Mouse (Mus musculus): Measurements from ENCODE around the gene Pald1. TPM values are rescaled to one million over a fixed set of nuclear protein-coding genes. Genes with fewer than 3 reads are reported as not detected.

Pald1 gene
- 10 to 100 TPM; 32.1 to 35.9 TPM for total RNA-seq (2021)
- long read RNA-seq, experiment 1, full-length matches to known transcripts: 8 of 32 reads
- long read RNA-seq, experiment 1, partial matches to known transcripts: 2 of 32 reads
- long read RNA-seq, experiment 1, other reads (novel, unspliced or antisense): 22 of 32 reads
- long read RNA-seq, experiment 2, full-length matches to known transcripts: 7 of 68 reads
- long read RNA-seq, experiment 2, partial matches to known transcripts: 22 of 68 reads
- long read RNA-seq, experiment 2, other reads (novel, unspliced or antisense): 39 of 68 reads

DNA sequence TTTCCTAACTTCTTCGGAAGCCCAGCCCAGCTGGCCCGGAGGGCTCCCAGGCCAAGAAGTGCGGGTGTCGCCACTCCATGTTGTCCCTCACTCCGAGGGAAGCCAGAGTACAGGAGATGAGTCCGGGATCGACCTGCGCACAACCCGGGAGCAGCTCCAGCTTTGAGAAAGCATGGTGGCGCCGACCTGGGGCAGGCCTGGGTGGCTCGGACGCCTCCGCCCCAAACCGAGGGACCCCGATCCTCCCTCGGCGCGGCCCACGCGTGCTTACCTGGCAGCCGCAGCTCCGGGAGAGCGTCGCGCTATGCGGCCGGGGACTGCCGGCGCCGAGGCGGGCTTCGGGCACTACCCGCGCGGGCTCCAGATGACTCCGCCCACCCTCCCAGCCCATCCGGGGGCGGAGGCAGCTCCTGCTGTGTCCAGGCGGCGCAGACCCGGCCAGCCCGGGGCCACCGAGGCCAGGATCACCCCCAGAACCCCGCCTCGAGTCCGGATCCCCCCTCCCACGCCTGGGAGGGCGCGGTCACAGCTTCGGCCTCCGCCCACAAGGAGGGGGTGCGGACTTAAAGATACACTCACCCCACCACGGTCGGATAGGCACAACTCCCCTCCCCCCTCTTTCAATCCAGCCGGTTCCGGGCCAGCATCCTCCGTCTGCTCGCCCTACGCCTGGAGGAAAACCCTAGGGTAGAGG, at the start of gene Pald1:
Gene Pald1 (minus strand): TSS at position 510 of the 694 bp plus-strand sequence.
- DNase-seq (ENCODE audit: low spot score in 2 of 2): peak; percentile 66 to 79

- no peak for DNase-seq (ENCODE audit: low spot score in 2 of 2)
These were observed 48.0 kb upstream of the Pald1 start for GRCm38 (mm10) chr10:61431375-61431774.

- DNase-seq (ENCODE audit: low spot score in 2 of 2): no peak
These were observed 45.7 kb upstream of the Pald1 start for GRCm38 (mm10) chr10:61429043-61429442.

DNA sequence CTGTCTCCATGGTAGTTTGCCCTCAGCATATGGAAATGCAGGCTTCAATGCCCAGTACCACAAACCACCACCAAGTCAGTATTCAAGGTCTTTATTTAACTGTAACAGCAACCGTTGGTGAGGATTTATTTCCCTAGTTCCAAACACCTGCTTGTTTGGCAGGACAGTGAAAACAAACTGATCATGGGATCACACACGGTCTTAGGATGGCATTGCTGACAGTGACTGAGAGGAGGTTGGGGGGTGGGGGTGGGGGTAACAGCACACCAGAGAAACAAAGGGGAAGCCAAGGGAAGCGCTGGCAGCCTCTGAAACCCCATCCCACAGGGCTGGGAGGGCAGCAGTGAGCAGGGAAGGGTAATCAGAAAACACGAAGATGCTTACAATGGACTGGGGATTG, 45.1 kb upstream of the Pald1 start:
- no peak for DNase-seq (ENCODE audit: low spot score in 2 of 2)

DNA sequence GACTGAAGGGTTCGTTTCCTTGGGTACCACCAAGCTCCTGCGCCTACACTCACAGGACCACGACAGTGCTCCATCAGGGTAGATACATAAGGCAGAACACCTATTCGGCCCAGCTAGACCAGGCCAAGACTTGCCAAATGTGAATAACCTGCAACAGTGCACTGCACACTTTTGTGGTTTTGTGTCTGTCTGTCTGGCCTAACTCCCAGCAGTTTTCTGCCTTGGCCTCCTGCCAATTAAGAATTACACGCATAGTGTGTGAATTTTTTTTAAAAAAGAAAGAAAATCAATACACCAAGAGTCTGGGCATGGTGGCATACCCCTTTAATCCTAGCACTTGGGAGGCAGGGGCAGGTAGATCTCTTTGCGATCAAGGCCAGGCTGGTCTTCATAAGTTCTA, 44.6 kb upstream of the Pald1 start:
- DNase-seq (ENCODE audit: low spot score in 2 of 2): no peak

- no peak for DNase-seq (ENCODE audit: low spot score in 2 of 2)
These were observed 43.0 kb upstream of the Pald1 start for GRCm38 (mm10) chr10:61426251-61426757.

- DNase-seq (ENCODE audit: low spot score in 2 of 2): no peak
These were observed 41.7 kb upstream of the Pald1 start for GRCm38 (mm10) chr10:61425047-61425446.

GRCm38 (mm10) chr10:61424500-61424899, 41.2 kb upstream of the Pald1 start:
- DNase-seq (ENCODE audit: low spot score in 2 of 2): no peak

GRCm38 (mm10) chr10:61423289-61423688, 40.0 kb upstream of the Pald1 start:
- DNase-seq (ENCODE audit: low spot score in 2 of 2): peak in 1 of 2 experiments; percentile 48

GRCm38 (mm10) chr10:61422861-61423260, 39.5 kb upstream of the Pald1 start:
- no peak for DNase-seq (ENCODE audit: low spot score in 2 of 2)

DNA sequence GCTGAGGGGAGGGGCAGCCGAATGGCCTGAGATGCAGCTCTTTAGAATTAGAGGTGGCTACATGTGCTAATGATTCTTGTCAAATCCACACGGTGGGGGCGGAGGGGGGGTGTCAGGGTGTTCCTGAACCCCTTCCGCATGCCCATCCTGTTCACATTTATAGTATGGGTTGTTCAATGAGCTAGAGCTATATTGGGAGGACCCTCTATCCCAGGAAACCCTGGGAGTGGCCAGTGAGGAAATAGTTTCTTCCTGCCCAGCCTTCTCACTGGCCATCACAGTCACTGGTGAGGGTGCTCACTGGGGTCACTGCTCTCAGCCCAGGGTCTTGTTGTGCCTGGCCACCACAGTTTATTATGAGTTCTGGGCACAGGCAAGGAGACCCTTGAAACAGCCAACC, 36.7 kb upstream of the Pald1 start:
- DNase-seq (ENCODE audit: low spot score in 2 of 2): no peak

DNA sequence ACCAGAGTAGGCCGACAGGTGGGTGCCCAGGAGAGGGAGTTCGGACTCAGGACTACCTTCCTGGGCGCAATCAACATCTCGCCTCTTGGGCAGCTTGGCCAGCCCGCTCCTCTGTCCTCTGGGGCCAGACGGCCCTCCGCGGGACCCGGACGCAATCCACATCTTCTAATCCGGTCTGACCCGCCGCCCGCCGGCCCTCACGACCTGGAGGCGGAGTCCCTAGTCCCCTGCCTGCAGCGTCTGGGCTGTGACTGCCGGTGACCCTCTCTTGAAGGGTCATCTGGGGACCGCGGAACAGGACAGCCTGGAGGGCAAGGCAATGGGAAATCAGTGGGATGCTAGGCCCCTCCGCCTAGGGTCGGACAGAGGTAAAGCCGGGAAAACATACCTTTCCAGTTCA, 35.8 kb upstream of the Pald1 start:
- no peak for DNase-seq (ENCODE audit: low spot score in 2 of 2)

DNA sequence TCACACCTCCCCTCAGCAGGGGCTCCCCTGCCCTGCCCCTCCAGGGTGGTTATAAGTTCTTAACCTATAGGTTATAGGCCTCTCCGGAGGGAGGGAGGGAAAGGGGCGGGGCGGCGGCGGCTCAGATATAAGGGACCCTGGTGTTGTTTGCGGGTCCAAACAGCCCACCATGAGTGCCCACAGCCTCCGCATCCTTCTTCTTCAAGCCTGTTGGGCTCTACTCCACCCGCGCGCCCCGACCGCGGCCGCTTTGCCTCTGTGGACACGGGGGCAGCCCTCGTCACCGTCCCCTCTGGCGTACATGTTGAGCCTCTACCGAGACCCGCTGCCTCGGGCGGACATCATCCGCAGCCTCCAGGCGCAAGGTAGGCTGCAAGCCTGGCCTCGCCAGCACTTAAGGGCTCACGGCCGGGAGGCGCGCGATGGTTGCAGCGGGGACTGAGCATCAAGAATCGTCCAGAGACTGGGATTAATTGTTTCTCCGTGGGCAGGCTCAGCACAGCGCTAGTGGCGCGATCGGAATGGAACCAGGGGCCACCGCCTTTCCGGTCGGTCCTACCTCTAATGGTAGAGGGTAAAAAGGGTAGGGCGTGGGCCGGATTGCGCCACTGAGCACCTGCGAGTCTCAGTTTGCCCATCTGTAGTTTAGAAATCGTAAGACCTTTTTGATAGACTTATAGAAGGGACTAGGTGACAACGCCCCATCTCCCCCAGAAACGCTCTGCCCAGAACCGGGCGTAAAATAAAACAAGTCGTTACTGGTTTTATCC, 35.0 kb upstream of the Pald1 start:
- DNase-seq (ENCODE audit: low spot score in 2 of 2): no peak

DNA sequence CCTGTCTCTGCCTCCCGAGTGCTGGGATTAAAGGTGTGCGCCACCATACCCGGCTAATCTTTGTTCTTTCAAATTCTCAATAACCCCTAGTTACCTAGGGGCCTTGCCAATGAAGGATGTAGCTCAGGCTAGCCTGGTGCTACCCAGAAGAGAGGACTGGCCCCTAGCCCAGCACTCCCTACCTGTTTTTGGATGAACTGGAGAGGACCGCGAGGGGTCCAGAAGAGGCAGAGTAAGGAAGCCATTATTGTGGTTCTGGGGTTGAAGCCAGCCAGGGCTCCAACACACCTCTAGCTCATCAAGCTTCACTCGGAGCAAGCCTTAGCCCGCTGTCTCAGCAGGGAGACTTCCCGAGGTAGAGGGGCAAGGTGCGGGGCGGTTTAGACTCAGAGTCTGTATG, 34.3 kb upstream of the Pald1 start, which contains the start of gene Nodal:
Gene Nodal (plus strand): TSS at position 301 of the 400 bp plus-strand sequence.
- no peak for DNase-seq (ENCODE audit: low spot score in 2 of 2)

GRCm38 (mm10) chr10:61417046-61417445, 33.7 kb upstream of the Pald1 start:
- DNase-seq (ENCODE audit: low spot score in 2 of 2): no peak

DNA sequence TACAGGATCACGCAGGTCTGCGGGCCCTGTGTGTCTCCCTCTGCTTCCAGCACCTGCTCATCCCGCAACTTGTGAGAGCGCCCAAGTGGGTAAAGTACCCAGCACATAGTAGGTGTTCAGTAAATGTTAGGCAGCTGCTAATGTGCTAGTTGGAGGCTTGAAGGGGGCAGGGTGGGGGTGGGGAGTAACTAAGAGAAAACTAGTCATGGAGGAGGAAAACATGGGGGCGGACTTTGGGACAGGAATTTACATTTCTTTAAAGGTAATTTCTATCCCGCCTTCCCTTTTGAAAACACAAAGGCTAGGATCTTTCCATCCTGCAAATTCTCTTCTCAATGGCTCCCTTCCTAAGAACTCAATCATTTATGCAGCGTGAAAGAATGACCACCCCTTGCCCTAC, 33.2 kb upstream of the Pald1 start:
- DNase-seq (ENCODE audit: low spot score in 2 of 2): no peak

- no peak for DNase-seq (ENCODE audit: low spot score in 2 of 2)
These were observed 32.6 kb upstream of the Pald1 start for GRCm38 (mm10) chr10:61415890-61416289.

DNA sequence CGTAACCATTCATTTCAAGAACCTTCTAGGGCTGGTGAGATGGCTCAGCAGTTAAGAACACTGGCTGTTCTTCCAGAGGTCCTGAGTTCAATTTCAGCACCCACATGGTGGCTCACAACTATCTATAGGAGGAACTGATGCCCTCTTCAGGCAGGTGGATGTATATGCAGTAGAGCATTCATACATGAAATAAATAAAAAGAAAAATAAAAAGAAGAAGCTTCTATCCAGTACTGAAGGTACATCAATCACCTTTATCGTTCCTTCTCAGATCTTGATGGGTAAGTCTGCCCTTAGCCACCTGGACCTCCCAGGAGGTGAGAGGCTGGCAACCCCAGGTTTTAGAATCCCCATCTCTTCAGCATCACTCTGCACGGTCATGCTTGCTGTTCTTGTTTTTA, 31.9 kb upstream of the Pald1 start:
- no peak for DNase-seq (ENCODE audit: low spot score in 2 of 2)

GRCm38 (mm10) chr10:61412910-61413625, 29.7 kb upstream of the Pald1 start:
- no peak for DNase-seq (ENCODE audit: low spot score in 2 of 2)

DNA sequence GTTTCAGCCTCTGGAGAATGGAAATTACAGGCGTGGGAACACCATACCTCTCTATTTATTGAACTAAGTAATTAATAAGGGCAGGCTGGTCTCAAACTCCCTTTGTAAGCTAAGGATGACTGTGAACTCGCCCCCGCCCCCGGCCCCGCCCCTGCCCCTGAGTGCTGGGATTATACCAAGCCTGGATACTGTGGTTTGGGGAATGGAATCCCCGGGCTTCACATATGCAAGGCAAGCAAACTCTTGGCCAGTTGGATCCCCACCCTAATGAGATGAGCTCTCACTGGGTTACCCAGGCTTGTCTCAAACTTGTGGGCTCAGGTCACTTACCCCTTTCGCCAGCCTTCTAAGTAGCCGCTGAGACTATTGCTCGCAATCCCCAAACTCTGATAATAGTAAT, 26.9 kb upstream of the Pald1 start:
- DNase-seq (ENCODE audit: low spot score in 2 of 2): no peak

GRCm38 (mm10) chr10:61409776-61410175, 26.4 kb upstream of the Pald1 start:
- no peak for DNase-seq (ENCODE audit: low spot score in 2 of 2)

All from gastrocnemius, postnatal 4 days (tissue).